Mouse (Mus musculus) MEL (cell line): ENCODE results near the gene Vwa8.

ENCODE experiments used
- E2F4 ChIP-seq: IDR thresholded peaks from 2 replicates; pipeline ENCODE4 v1.6.1; 2011; ENCODE audit warnings: low read depth, low read length, improper control_type of control experiment, borderline replicate concordance
- POLR2A ChIP-seq, 2 experiments: IDR thresholded peaks; 2 replicates each; pipeline ENCODE4 v1.6.1; 2011 to 2012; ENCODE audit warnings: low read length in 2 of 2, mild to moderate bottlenecking in 2 of 2, control low read depth in 1 of 2, improper control_type of control experiment in 1 of 2, low read depth in 1 of 2, moderate library complexity in 1 of 2; ENCODE audit not compliant: control insufficient read depth in 1 of 2, insufficient read depth in 1 of 2, poor library complexity in 1 of 2

DNA sequence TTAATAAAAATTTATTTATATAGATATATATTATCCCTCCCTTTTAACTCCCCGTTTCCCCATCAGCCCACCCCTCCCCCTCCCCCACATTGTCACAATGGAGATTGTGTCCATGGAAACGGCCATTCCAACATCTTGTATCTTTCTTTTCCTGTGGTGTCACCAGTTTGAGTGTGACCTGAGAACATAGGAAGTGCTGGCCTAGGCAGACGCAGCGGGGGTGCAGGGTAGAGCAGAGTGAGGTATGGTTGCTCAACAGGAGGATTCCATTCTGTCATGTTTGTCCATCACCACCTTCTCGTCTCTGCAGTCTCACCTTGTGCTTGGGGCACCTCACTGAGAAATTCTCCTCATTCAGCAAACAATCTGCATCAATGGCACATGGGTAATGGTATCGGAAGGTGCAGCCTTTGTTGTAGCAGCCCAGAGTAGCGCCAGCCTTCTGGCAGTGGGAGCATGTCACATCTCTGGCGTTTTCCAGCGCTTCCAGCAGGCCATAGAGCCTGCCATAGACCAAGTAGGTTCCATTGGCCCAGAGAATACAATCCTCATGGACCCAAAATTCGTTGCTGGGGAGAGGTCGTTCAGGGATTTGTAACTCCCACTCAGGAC is 363.6 kb downstream of the Vwa8 start:
- TF ChIP-seq E2F4: no peak
- TF ChIP-seq POLR2A (IDR thresholded peaks at IDR 0.05; ENCODE audit: control insufficient read depth in 1 of 2, insufficient read depth in 1 of 2, low read depth in 1 of 2, low read length in 2 of 2, poor library complexity in 1 of 2): no peak
